Mouse (Mus musculus): ENCODE results near the gene Spr. TPM values are rescaled to one million over a fixed set of nuclear protein-coding genes. Genes with fewer than 3 reads are reported as not detected.
"Not testable (repeated sequence)": the region's sequence is repeated elsewhere in the genome, so short reads cannot be mapped to it uniquely, and the experiment has no call there.

The Spr gene
- total RNA-seq, 2 experiments from 2014 or later: 18.1 to 23.6 TPM

DNA sequence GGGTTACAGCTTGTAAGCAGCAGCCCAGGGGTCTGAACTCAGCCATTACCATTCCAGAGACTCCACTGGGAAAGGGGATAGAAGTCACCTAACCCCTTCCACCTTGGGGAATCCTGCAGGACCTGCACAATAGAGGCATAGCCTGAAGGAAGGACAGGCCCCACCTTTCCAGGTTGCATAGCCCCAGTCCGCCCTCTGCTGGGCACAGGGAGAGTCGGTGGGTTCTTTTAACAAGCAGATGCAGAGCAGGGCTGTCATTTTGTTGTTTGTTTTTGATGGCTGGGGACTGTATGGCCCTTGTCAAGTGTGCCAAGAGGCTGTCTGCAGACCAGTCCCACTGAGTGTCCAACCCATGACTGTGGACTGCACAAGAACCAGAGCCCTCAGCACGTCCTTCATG lies 4.8 kb downstream of the Spr start:
- peak; percentile 36 for ATAC-seq (replicated peaks; ENCODE audit: poor library complexity)

DNA sequence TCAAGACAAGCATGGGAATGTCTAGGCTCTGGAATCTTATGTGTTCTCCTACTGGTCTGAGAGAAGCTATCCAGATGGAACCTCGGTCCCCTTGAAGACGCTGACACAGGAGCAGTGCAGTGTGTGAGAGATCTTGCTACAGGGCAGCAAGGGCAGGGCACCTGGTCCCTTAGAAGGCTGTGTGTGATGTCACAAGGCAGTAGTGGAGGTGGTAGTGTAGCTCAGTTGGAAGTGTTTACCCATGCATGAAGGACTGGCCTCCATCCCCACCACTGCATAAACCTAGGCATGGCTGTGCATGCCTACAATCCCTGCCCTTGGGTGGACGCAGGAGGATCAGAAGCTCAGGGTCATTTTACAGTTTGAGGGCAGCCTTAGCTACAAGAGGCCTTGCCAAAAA lies 5.3 kb downstream of the Spr start:
- not testable (repeated sequence) for ATAC-seq (replicated peaks; ENCODE audit: poor library complexity)

DNA sequence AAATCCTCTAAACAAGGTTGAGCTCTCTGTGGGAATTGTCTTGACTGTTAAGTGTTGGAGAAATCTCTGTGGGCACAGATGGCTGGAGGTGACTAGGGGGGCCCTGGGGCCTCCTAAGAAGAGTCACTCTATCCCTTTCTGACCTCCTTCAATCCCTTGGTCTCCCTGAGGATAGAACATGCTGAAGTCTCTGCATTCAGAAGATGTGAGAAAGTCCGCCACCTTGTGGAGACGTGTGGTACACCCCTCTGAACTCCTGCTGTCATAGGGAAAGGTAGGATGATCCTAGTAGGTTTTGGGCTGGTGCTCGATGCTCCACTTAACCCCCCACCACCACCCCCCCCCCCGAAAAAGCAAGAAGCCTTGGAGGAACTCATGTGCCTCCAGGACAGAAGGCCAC lies 5.9 kb downstream of the Spr start:
- peak; percentile 84 for ATAC-seq (replicated peaks; ENCODE audit: poor library complexity)

DNA sequence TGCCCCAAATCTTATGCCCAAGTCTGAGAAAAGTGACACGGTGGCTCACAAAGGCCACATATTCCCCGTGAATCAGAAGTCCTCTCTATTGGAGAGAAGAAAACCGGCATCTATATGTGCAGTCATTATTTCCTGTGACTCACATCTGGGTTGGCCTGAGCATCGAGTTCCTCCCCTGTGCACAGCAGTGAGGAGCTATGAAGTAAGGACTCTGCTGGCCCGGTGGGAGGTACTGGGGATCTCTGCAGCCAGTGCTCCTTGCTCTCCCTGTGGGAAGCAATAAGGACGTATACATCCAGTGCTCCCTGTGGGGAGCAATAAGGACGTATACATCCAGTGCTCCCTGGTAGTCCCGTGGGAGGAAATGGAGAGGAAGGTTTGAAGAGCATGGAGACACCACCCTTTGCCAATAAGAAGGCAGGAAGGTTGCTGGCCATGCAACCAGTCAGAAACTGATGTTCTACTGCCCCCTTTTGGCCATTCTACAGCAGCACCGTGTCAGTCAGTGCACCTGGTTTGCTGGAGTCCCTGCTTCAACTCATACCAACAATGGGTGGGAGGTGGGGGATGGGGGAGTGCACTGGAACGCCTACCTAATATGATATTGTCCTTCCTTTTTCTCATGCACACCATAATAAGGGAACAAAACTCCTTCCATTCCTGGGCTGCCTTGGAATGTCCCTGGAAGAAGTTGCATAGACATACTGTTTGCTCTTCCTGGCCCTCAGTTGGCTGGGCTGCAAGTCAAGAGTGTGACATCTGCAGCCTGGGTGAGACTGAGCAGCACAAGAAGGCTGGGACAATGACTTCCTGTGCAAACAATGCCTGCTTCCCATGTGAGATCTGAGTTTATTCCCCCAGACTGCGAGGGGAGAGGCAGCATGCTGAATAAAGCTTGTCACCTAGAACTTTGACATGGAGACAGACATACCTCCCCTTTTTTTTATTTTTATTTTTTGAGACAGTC lies 19.7 kb downstream of the Spr start:
- ATAC-seq (replicated peaks; ENCODE audit: poor library complexity): peak; percentile 87

DNA sequence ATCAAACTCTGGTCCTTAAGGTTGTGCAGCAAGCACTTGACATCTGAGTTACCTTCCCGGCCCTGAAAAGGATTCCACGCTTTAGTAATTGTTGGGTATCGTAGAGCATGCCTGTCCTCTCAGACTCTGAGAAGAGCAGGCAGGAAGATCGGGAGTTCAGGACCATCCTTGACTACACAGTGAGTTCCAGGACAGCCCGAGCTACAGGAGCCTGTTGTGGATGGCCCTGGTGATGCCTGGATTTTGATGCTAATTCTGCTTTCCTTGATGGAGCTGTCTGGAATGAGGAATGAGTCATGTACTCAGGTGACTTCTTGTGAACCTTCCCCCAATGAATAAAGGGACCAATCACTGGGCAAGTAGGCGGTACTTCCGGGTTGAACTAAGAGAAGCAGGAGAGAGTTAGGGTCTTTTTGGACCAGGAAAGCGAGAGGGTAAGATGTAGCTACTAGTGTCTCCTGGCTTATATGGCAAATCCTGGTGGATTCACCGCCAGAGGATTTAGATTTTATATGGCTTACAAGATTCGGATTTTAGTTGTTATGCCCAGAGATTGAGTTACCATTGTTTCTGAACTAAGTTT lies 32.4 kb downstream of the Spr start:
- ATAC-seq (replicated peaks; ENCODE audit: poor library complexity): no peak

DNA sequence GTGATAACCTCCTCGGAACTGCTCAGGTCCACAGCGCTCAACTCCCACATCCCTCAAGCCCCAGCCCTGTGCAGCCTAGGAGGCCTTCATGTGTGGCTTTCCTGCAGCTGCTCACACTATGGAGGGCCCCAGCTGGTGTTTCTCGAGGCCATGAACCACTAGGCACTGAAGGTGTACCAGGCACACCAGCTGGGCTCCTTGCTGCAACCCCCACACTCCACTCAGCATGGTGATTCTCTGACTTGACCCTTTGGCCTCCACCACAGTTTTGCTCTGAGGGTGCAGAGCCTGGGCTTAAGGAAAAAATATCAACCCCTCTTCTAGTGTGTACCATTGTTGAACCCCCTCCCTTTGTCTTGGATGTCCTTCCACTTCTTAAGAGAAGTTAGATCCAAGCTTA lies 34.2 kb downstream of the Spr start:
- ATAC-seq (replicated peaks; ENCODE audit: poor library complexity): no peak

DNA sequence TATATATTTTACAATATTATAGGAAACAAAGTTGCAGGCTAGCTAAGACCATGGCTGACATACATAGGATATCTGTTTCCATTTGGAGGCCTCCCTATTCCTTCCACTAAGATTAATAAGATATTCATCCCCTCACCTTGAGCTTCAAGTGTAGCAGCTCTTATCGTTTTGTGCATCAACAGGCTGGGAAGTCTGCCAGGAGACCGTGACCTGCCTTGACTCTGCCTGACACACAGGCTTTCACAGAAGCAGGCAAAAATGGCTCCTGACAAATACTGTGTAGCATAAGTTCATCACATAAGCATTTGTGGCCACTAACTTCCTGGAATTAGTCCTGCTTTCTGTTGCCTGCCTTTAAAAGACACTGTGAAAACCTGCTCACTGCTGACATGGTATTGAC lies 41.1 kb downstream of the Spr start:
- ATAC-seq (replicated peaks; ENCODE audit: poor library complexity): no peak

DNA sequence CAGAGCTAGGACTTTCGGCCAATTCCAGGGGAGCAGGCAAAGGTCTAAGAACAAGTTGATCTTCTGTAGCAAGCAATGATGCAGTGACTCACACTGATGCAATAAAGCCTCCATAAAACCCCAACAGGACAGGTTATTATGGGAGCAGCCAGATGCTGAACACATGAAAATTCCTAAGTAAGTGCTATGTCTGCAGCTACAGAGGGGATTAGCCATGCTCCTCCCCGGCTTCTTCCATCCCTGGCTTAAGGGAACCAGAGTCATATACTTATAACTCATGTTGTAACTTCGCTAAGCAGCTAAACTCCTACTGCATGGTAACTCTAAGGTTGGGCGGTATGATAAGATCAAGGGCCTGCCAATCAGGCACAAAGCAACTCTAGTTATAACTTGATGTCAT lies 50.1 kb downstream of the Spr start:
- ATAC-seq (replicated peaks; ENCODE audit: poor library complexity): no peak

DNA sequence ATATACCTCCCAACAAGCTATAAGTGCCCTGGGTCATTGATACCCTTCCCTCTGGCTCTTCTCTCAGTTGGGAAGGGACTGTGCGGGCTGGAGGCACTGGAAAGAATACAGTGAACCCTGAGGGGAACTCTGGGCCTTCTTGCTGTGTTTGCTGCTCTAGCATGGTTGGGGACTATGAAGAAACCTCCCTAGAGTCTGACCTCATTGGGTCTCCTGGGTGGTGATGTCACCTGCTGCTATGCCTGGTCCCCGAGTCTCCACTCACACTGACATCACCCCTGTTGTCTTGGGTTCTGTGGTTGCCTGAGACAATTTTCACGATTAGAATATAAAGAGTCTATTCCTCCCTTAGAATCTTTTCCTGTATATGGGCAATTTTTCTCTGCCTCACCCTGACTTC lies 50.9 kb downstream of the Spr start:
- ATAC-seq (replicated peaks; ENCODE audit: poor library complexity): no peak

Other genes with a start within 250 kb of the Spr start
- 8.4 and 9.5 TPM in 2 replicates for gene Exoc6b, start 68.3 kb downstream of the Spr start, total RNA-seq (2015)
- 6.2 and 9.1 TPM in 2 replicates for gene Exoc6b, start 68.3 kb downstream of the Spr start, total RNA-seq (2017)
- not detected in 2 replicates for gene Emx1, start 49.7 kb upstream of the Spr start, total RNA-seq (2015)
- not detected in 2 replicates for gene Emx1, start 49.7 kb upstream of the Spr start, total RNA-seq (2017)
- 1.1 and 2.7 TPM in 2 replicates for gene Sfxn5, start 195.7 kb upstream of the Spr start, total RNA-seq (2015)
- gene Sfxn5, start 195.7 kb upstream of the Spr start, total RNA-seq (2017): 1.7 and 2.3 TPM in 2 replicates
- 4.2 and 4.4 TPM in 2 replicates for gene Rab11fip5, start 236.9 kb upstream of the Spr start, total RNA-seq (2015)
- gene Rab11fip5, start 236.9 kb upstream of the Spr start, total RNA-seq (2017): 3.1 and 5.5 TPM in 2 replicates

Measured in megakaryocyte progenitor cell, adult 5-6 weeks (primary cell).